Mouse (Mus musculus): ENCODE data around the gene Trim34a. TPM values are rescaled to one million over a fixed set of nuclear protein-coding genes. Genes with fewer than 3 reads are reported as not detected.

The Trim34a gene
- total and polyA plus RNA-seq, 3 experiments = 4.5 to 13.4 (median 7.5) TPM

GRCm38 (mm10) chr7:104231203-104231602 is 13.1 kb upstream of the Trim34a start:
- no peak overlapping the region for H3K4me2 ChIP-seq (ENCODE audit: insufficient read depth, low read depth, poor library complexity, severe bottlenecking)
- no peak overlapping the region for H3K27ac ChIP-seq (ENCODE audit: insufficient read depth, low read depth)
- in situ Hi-C loops (cut with MboI; ENCODE audit: low pct_ligation_motif_present, low pct_unique_long_range_greater_than_20kb, low sequenced_read_pairs) (loop anchor here (5.0 kb wide), 1 partner anchor 66 kb away; no protein-coding TSS in a partner anchor), dilution Hi-C loops (cut with MboI; ENCODE audit: extremely low pct_ligation_motif_present, extremely low pct_unique_long_range_greater_than_20kb, low sequenced_read_pairs) (no loop called here)
- H3K4me3 ChIP-seq (replicated peaks in 1 of 3; ENCODE audit: low read depth in 2 of 3, low read length in 2 of 3, poor library complexity in 1 of 3) = no peak overlapping the region
- no peaks in the 10 kb centered on the region for H3K79me2 ChIP-seq (replicated peaks; ENCODE audit: control insufficient read depth, extremely low read depth, insufficient read depth, poor library complexity, severe bottlenecking)
- TF ChIP-seq MAZ (IDR thresholded peaks at IDR 0.05; ENCODE audit: low read depth, low read length) (no peak), MEF2A (IDR thresholded peaks at IDR 0.05; ENCODE audit: borderline replicate concordance, low read depth, low read length) (no peak), IRF4 (IDR thresholded peaks at IDR 0.05; ENCODE audit: low read depth, low read length) (peak; percentile 41; the same call in 1 of the 2 replicates), CTCF (conservative IDR thresholded peaks at IDR 0.05 in 1 of 2, IDR thresholded peaks at IDR 0.05 in 1 of 2; ENCODE audit: low read depth in 2 of 2, low read length in 2 of 2) (peak; percentile 86 to 92), RAD21 (IDR thresholded peaks at IDR 0.05; ENCODE audit: low read depth, low read length) (peak; percentile 51), ZC3H11A (IDR thresholded peaks at IDR 0.05; ENCODE audit: low read depth, low read length) (0 out of 2 replicates have a peak, but pooled peaks have one; percentile 5), CHD2 (IDR thresholded peaks at IDR 0.05; ENCODE audit: low read length) (no peak), SMC3 (IDR thresholded peaks at IDR 0.05; ENCODE audit: low read depth, low read length) (peak; percentile 86), NRF1 (IDR thresholded peaks at IDR 0.05; ENCODE audit: low read depth, low read length) (no peak), PAX5 (IDR thresholded peaks at IDR 0.05; ENCODE audit: low read length) (no peak)
- no peak overlapping the region for H3K9ac ChIP-seq (ENCODE audit: insufficient read depth, low read depth)
- no peaks in the 10 kb centered on the region for H3K36me3 ChIP-seq (replicated peaks in 1 of 2; ENCODE audit: control insufficient read depth in 1 of 2, insufficient read depth in 1 of 2, low read length in 1 of 2)
- DNase-seq (ENCODE audit: extremely low read depth) = peak; percentile 63
- H3K27me3 ChIP-seq (replicated peaks) = no peaks in the 10 kb centered on the region
- no peaks in the 10 kb centered on the region for H3K9me3 ChIP-seq (replicated peaks; ENCODE audit: low read length)
- H3K4me1 ChIP-seq (ENCODE audit: control insufficient read depth in 1 of 2, insufficient read depth in 2 of 2) = 0 out of 4 replicates have a peak, but pooled peaks cover 0 to 2% of the 10 kb centered on the region in 2 experiments

DNA sequence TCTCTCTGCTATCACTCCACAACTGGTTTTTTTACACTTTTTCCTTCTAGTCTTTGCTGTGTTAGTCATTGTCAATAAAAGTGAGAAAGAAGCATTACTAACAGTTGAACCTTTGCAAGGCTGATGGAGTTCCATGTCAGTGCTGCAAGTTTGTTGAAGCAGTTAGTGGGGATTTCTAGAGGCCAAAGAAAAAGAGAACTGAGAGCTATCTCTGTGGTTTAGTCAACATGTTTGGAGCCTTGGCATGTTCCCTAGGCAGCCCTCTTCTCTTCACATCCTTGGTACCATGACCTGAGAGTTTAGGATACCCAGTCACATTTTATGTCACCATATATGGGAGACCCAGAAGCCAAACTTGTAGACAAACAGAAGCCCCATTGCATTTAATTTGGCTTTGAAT is 3.4 kb upstream of the Trim34a start:
- no peaks in the 10 kb centered on the region for H3K36me3 ChIP-seq (replicated peaks in 1 of 2; ENCODE audit: control insufficient read depth in 1 of 2, insufficient read depth in 1 of 2, low read length in 1 of 2)
- H3K9ac ChIP-seq (ENCODE audit: insufficient read depth, low read depth) = no peak overlapping the region
- peaks cover 9 to 41% of the 10 kb centered on the region in 2 experiments; a peak in 3 of 4 replicates for H3K4me1 ChIP-seq (ENCODE audit: control insufficient read depth in 1 of 2, insufficient read depth in 2 of 2)
- no peak overlapping the region for H3K4me3 ChIP-seq (replicated peaks in 1 of 3; ENCODE audit: low read depth in 2 of 3, low read length in 2 of 3, poor library complexity in 1 of 3)
- dilution Hi-C loops (cut with MboI; ENCODE audit: extremely low pct_ligation_motif_present, extremely low pct_unique_long_range_greater_than_20kb, low sequenced_read_pairs) (no loop called here), in situ Hi-C loops (cut with MboI; ENCODE audit: low pct_ligation_motif_present, low pct_unique_long_range_greater_than_20kb, low sequenced_read_pairs) (no loop called here)
- no peaks in the 10 kb centered on the region; the same call in 1 of the 2 replicates for H3K79me2 ChIP-seq (replicated peaks; ENCODE audit: control insufficient read depth, extremely low read depth, insufficient read depth, poor library complexity, severe bottlenecking)
- no peaks in the 10 kb centered on the region for H3K9me3 ChIP-seq (replicated peaks; ENCODE audit: low read length)
- H3K4me2 ChIP-seq (ENCODE audit: insufficient read depth, low read depth, poor library complexity, severe bottlenecking) = peak overlapping the region; percentile 44; the same call in 1 of the 2 replicates
- no peaks in the 10 kb centered on the region for H3K27me3 ChIP-seq (replicated peaks)
- TF ChIP-seq JUN (IDR thresholded peaks at IDR 0.05; ENCODE audit: insufficient read depth, low read depth, low read length) (no peak), NELFE (IDR thresholded peaks at IDR 0.05; ENCODE audit: low read depth, low read length) (no peak), TBP (conservative IDR thresholded peaks at IDR 0.05; ENCODE audit: low read depth, low read length) (no peak), CTCF (conservative IDR thresholded peaks at IDR 0.05 in 1 of 2, IDR thresholded peaks at IDR 0.05 in 1 of 2; ENCODE audit: low read depth in 2 of 2, low read length in 2 of 2) (no peak), BHLHE40 (IDR thresholded peaks at IDR 0.05; ENCODE audit: low read depth, low read length) (no peak), USF1 (IDR thresholded peaks at IDR 0.05; ENCODE audit: low read depth, low read length) (no peak), MAZ (IDR thresholded peaks at IDR 0.05; ENCODE audit: low read depth, low read length) (no peak), MEF2A (IDR thresholded peaks at IDR 0.05; ENCODE audit: borderline replicate concordance, low read depth, low read length) (no peak; the same call in 1 of the 2 replicates), EP300 (IDR thresholded peaks at IDR 0.05; ENCODE audit: low read length) (peak; percentile 88), ELF1 (IDR thresholded peaks at IDR 0.05; ENCODE audit: low read depth, low read length) (no peak), TCF12 (IDR thresholded peaks at IDR 0.05; ENCODE audit: low read depth, low read length) (0 out of 2 replicates have a peak, but pooled peaks have one; percentile 29), IRF4 (IDR thresholded peaks at IDR 0.05; ENCODE audit: low read depth, low read length) (peak; percentile 93)
- H3K27ac ChIP-seq (ENCODE audit: insufficient read depth, low read depth) = no peak overlapping the region
- peak; percentile 57 for DNase-seq (ENCODE audit: extremely low read depth)
